Mouse (Mus musculus) bone marrow, adult 2 months (tissue): ENCODE measurements around the gene Gm45799.

Experiments
- CTCF ChIP-seq: fragments of 200-500 bp; IDR thresholded peaks from 2 replicates; pipeline ENCODE4 v1.5.1; 2011; ENCODE audit warnings: low read length, control low read depth; ENCODE audit not compliant: control insufficient read depth, insufficient read depth
- POLR2A ChIP-seq: fragments of 200-500 bp; IDR thresholded peaks from 2 replicates; pipeline ENCODE4 v1.6.1; 2011; ENCODE audit warnings: low read depth, mild to moderate bottlenecking, control low read depth, low read length, borderline replicate concordance; ENCODE audit not compliant: control insufficient read depth

- TF ChIP-seq POLR2A = no peak
- no peak for TF ChIP-seq CTCF
Observed at GRCm38 (mm10) chr7:105728701-105729428, 88.5 kb downstream of the Gm45799 start.
